Mouse (Mus musculus) mammary gland, adult 2 months (tissue): ENCODE results near the gene Msx2. TPM values are rescaled to one million over a fixed set of nuclear protein-coding genes. Genes with fewer than 3 reads are reported as not detected.

Experiments
- polyA plus RNA-seq: library from polyadenylated mRNA; depleted of rRNA; stranded (reverse); fragments of >200 nt; gene quantifications from 2 replicates; pipeline ENCODE4 v1.2.3, GENCODE M21; 2012; ENCODE audit warnings: low replicate concordance; rRNA removed

The Msx2 gene
- 8.1 and 16.9 TPM in 2 replicates for polyA plus RNA-seq

GRCm38 (mm10) chr13:53472614-53473124, at the start of gene Msx2:
Gene Msx2, minus strand, starts transcription at chr13:53473074.

Other genes with a start within 250 kb of the Msx2 start
- 5.7 and 9.2 TPM in 2 replicates for gene Ror2, start 186.9 kb downstream of the Msx2 start, polyA plus RNA-seq
- gene Sptlc1, start 95.7 kb downstream of the Msx2 start, polyA plus RNA-seq: 14.5 and 24.0 TPM in 2 replicates